Mouse (Mus musculus) spleen, postnatal 4 days (tissue): Measurements from ENCODE around the gene Ppt2.

Source experiments
- DNase-seq, 2 experiments: peaks; one replicate each; pipeline ENCODE4 v3.0.0; 2022; ENCODE audit warnings: low spot score in 2 of 2

Ppt2 gene

GRCm38 (mm10) chr17:34639461-34640255 lies 11.3 kb upstream of the Ppt2 start:
- DNase-seq: no peak

- no peak for DNase-seq
Observed at GRCm38 (mm10) chr17:34637459-34637858, 9.1 kb upstream of the Ppt2 start.

- DNase-seq: no peak
Observed at GRCm38 (mm10) chr17:34635671-34636070, 7.4 kb upstream of the Ppt2 start.

- peak in 1 of 2 experiments; percentile 76 for DNase-seq
Observed at GRCm38 (mm10) chr17:34632261-34632691, 4.0 kb upstream of the Ppt2 start.

- no peak for DNase-seq
Observed at GRCm38 (mm10) chr17:34631647-34632046, 3.3 kb upstream of the Ppt2 start.

GRCm38 (mm10) chr17:34630761-34631301 lies 2.5 kb upstream of the Ppt2 start:
- no peak for DNase-seq

- DNase-seq: no peak
Observed at GRCm38 (mm10) chr17:34629796-34630603, 1.7 kb upstream of the Ppt2 start.

GRCm38 (mm10) chr17:34629221-34629751 lies 976 bp upstream of the Ppt2 start, which contains the start of gene Prrt1:
Prrt1 (plus strand) TSS chr17:34629533.
- no peak for DNase-seq

- DNase-seq: no peak
Observed at GRCm38 (mm10) chr17:34628644-34628967, 296 bp upstream of the Ppt2 start.

GRCm38 (mm10) chr17:34627093-34627942 lies 992 bp downstream of the Ppt2 start:
- peak; percentile 68 to 75 for DNase-seq

GRCm38 (mm10) chr17:34626773-34627092 lies 1.6 kb downstream of the Ppt2 start:
- peak in 1 of 2 experiments; percentile 34 for DNase-seq

GRCm38 (mm10) chr17:34626062-34626772 lies 2.1 kb downstream of the Ppt2 start:
- no peak for DNase-seq

- no peak for DNase-seq
Observed at GRCm38 (mm10) chr17:34624981-34625380, 3.3 kb downstream of the Ppt2 start.

- DNase-seq: no peak
Observed at GRCm38 (mm10) chr17:34623161-34623560, 5.1 kb downstream of the Ppt2 start.

GRCm38 (mm10) chr17:34621006-34621405 lies 7.3 kb downstream of the Ppt2 start:
- no peak for DNase-seq

GRCm38 (mm10) chr17:34618999-34619398 lies 9.3 kb downstream of the Ppt2 start:
- peak; percentile 79 to 91 for DNase-seq

- DNase-seq: no peak
Observed at GRCm38 (mm10) chr17:34615871-34616270, 12.4 kb downstream of the Ppt2 start, which contains the start of gene Egfl8. Egfl8 (minus strand) TSS chr17:34615971.

- DNase-seq: no peak
Observed at GRCm38 (mm10) chr17:34613830-34614229, 14.5 kb downstream of the Ppt2 start.

- no peak for DNase-seq
Observed at GRCm38 (mm10) chr17:34613054-34613645, 15.2 kb downstream of the Ppt2 start.

- no peak for DNase-seq
Observed at GRCm38 (mm10) chr17:34611050-34611449, 17.3 kb downstream of the Ppt2 start.
